Mouse (Mus musculus) cerebellum, adult 11 months (tissue): Measurements from ENCODE around the gene Pikfyve.
A peak's percentile ranks its signal among the peaks of the same experiment; 100 is the strongest.
"Not testable (repeated sequence)": the region's sequence is repeated elsewhere in the genome, so short reads cannot be mapped to it uniquely, and the experiment has no call there.

Experiments used
- DNase-seq: peaks from one replicate; pipeline ENCODE4 v3.0.0; 2022

The Pikfyve gene

DNA sequence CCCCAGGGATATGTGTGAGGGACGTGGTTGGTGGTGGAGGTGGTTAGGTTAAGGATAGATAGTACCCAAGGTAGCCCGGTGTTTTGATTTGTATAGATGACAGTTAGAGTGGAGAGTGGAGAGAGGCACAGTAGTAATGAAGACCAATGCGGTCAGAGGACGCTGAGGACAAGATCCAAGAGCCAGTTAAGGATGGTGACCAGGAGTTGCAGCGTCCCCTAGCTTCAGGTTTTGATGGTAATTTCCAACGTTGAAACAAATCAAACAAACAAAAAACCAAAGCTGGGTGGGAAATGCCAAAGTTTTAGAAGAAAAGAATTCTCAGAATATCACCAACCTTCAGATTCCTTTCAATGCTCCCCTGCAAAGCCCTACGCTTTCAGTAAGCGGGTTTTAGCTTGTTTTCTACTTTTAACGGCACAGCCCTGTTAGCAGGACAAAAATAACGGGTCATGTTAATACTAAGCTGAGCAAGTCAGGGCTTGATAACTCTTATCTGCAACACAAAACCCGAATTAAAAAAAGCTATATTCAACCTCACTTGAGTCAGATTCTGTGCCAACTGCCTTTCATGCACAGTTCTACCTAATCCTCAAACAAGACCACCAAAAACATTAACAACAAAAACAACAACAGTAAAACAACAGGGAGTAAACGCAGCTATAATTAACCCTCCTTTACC lies 818 bp upstream of the Pikfyve start:
- no peak for DNase-seq

DNA sequence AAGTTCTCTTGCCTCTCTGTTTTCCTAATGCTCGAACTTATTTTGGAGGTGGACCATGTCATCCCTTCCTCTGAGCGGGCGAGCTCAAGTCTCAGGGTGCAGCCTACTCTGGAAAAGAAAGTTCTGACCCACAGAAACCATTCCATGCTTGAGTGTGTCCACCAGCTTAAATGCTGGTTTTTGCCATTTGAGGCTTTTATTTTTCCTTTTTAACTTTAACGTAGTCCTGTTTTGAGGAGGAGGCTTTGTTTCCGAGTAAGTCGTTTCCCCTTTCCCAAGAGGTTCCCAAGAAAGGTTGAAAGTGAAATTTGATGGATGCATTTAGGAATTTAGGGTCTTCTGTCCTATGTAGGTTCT lies 569 bp downstream of the Pikfyve start:
- DNase-seq, result no peak

DNA sequence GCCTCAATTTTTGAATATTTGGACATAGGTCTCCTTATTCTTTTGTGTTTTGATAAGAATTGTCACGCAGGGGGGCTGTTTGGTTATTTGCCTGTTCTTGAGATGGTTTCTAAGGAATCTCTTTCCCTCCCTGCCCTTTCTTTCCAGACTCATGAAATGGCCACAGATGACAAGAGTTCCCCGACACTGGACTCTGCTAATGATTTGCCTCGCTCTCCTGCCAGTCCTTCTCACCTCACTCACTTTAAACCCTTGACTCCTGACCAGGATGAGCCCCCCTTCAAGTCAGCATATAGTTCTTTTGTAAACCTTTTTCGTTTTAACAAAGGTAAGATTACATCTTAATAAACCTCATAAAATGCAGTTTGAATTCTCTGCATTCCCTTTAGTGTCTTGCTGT lies 3.7 kb downstream of the Pikfyve start:
- DNase-seq, result no peak

DNA sequence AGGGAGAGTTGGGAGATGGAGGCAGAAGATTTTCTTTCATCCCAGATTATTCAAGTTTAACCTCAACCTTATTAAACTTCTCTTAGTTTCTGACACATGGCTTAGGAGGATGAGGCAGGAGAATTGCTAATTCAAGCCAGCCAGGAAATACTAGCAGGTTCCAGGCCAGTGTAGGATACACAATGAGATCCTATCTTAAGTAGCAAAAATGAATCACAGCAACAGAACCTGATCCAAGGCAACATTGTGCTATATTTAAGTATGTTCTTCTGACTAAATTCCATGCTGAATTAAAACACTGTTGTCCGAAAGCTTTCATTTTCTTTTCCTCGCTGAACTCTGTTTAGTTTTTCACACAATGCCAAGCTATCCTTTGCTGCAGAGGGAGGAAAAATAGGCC lies 6.7 kb downstream of the Pikfyve start:
- no peak for DNase-seq

DNA sequence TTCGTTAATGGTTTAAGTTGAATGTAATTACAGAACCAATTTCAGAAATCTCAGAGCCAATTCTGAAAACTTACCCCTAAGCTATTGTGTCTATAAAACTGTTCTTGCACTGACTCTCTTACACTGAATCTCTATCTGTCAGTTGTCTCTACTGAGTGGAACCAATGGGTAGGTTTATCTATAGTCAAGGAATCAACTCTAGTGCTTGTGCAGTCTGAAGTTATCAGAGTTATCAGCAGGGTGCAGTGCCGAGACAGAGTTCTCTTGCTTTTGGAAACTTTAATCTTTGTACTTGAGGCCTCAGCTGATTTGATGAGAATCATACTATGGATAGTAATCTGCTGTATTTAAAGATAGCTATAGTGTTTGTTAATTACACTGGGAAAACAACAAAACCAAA lies 11.9 kb downstream of the Pikfyve start:
- no peak for DNase-seq

DNA sequence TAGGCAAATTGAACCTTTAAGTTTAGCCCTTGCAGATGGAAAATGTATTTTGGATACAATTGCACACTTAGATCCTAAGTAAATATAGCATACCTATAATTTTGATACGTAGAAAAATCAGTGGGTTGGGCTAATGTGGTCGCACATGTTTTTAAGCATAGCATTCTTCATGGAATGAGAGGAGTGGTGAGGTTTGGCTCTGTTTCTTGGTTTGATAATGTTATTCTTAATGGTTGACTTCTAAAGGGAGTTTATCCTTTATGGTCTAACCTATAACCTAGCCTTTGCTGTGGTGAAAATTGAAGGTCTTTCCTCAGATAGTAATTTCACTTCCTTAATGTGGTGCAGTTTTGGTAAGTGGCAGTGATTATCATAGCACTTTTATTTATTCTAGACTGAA lies 12.4 kb downstream of the Pikfyve start:
- DNase-seq, result no peak

DNA sequence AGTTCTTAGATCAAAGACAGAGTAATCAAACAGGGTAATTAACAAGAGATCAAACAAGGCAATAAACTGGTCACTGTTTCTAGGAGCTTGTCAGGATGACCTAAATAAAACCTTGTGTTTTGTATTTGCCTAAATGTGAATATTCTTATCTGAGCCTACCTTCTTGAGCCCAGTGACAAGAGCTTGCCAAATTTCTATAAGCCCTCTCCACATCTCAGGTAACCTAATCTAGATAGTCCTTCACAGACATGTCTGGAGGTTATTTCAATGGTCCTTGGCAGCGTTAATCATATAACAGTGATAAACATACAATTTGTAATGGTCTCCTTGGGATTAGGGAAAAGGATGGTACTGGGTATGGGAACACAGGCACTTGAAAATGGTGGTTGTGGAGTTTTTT lies 17.8 kb downstream of the Pikfyve start:
- DNase-seq, result no peak

DNA sequence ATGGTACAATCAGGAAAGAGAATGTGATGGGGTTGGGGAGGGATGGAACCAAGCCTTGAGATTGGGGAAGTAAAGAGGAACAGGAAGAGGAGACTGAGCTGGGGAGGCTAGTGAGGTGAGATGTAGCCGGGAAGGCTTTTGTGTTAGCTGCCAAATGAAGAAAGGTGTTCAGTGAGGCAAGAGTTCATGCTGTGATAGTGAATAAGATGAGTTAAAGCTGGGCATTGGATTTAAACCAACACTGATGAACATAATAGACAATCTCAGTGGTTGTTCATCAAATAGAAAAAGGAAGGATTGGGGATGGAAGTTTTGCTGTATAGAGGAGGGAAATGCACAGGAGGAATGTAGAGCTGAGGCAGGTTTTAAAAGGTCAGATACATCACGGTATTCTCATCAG lies 26.7 kb downstream of the Pikfyve start:
- DNase-seq, result no peak

DNA sequence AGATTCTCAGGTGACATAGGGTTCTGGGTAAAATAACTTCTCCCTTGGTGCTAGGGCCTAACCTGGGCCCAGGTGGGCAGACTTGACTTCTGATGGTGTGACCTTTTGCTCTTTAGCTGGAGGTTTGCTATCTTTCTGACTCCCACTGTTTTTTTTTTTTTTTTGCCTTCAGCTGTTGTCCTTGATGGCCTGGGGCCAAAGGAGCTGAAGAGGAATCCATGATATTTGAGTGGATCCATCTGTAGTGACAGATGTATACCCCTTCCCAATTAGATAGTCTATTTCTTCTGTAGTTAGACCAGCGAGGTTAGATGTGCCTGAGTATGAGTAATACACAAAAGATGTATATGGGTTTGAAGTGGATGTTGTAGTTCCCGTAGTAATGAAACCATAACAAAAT lies 31.1 kb downstream of the Pikfyve start:
- no peak for DNase-seq

DNA sequence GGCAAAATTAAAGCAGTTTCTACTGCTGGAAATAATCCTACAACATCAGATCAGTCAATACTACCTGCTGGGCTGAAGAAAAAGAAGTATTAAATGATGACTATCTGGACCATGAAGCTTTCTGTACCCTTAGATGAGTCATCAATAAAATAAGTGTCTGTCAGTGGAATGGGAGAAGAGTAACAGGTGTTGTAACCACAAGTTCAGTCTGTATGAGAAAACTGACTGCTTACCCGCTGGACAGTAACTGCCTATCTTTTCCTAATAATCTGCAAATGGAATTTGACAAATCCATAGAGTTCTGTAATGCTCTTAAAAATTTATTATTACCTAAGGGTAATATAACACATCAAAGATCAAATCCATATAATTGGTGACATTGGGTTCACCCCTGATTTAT lies 31.5 kb downstream of the Pikfyve start:
- DNase-seq, result no peak

DNA sequence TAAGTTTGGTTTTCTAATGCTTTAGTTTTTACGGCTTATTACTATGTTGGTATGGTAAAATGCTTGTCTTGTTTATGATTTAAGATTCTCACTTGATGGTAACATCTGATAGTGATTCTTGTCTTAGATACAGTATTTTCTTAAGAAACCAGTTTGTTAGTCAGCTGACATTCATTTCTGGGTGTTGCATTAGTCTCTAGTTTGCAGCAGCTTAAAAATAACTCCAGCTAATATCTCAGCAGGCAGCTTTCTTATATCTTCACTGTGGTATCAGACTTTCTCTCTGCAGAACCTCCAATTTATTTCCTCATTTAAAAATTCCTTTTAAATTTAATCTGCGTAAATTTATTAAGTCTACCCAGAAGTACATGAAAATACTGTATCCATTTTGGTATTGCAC lies 37.2 kb downstream of the Pikfyve start:
- no peak for DNase-seq

DNA sequence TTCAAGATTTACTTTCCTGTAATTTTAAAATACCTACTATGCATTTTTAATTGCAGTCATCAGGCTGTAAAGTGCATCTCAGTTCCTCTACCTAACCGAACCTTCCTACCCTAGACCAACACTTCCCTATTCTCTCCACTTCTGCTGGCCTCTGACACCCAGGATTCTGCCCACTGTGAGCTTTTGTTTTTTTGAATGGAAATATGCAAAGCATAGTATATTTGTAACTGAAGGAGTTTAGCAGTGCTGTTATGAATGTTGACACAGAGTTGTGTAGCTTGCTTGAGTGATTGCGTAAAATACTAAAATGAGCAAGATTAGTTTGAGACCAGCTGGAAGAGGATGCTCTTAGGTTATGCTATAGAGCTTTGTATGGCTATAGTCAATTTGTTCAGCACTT lies 41.2 kb downstream of the Pikfyve start:
- DNase-seq, result no peak

DNA sequence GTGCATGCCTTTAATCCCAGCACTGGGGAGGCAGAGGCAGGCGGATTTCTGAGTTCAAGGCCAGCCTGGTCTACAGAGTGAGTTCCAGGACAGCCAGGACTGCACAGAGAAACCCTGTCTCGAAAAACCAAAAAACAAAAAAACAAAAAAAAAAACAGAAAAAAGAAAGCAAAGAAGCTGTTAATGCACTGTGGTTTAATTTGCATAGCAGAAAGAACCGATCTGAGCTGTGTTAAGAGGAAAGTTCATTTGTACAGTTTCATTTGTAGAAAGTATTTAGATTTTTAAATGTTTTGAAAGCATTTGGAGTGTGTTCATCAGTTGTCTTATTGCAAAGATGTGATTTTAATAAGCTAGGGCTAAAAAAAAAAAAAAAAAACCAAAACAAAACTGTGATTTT lies 43.3 kb downstream of the Pikfyve start:
- DNase-seq, result not testable (repeated sequence)

DNA sequence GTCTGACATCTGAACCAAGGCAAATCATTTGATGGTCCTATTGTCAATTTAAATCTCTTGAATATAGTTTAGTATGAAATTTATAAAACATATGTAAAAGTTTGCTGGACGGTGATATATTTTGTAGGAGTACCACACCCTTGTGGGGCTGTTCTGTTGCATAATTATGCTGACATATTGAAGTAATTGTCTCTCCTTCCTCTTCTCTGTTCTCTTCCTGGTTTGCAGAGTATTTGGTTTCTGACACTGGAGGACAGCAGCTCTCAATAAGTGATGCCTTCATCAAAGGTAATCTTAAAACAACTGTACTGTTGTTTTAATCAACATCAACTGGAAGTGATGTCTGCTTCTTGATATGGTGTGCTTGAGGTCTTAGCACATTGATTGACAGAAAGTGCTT lies 44.1 kb downstream of the Pikfyve start:
- DNase-seq, result no peak

DNA sequence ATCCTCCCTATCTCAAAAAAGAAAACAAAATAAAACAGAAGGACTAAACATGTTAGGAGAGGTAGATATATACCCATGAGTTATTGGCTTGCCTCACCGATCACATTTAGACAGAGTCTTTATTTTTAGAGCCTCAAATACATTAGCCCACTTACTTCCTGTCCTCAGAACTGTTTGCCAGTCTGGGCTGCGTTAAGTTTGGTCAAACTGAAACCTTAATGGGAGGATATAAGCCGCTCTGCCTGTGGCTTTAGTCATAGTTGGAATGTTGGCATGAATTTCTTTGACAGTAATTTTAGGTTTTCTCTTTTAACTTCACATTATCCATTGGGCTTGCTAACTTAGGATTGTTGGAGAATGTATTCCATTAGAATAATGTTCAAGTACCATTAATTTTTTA lies 51.2 kb downstream of the Pikfyve start:
- no peak for DNase-seq

DNA sequence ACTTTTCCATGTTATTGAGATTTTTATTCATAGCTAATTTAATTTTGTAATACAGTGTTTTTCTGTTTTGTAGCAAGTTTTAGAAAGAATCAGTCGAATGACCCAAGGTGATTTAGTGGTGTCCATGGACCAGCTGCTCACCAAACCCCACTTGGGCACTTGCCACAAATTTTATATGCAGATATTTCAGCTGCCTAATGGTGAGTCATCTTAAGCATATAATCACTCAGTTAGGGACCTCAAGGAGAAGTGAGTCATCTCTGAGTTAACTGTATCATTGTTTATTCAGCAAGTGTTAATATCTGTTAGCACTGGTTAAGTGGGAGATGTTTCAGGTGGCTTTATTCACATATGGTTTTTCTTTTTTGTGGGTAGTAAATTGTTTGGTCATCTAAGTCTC lies 59.2 kb downstream of the Pikfyve start:
- DNase-seq, result no peak

DNA sequence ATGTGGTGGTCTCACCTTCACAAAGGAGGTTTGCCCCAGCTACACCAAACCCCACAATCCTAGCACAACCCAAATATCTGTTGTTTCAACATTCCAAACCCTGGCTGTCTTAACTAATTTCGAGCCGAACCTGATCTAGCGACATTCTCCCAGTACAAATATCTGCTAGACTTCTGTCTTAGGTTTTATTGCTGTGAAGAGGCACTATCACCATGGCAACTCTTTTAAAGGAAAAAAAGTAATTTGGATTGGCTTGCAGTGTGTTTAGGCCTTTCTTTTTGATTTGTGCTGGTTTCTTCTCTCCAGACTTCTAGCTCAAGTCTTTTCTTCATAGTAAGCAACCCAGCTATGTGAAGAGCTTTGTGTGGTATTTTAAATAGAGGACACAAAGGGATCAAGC lies 94.0 kb downstream of the Pikfyve start:
- no peak for DNase-seq

DNA sequence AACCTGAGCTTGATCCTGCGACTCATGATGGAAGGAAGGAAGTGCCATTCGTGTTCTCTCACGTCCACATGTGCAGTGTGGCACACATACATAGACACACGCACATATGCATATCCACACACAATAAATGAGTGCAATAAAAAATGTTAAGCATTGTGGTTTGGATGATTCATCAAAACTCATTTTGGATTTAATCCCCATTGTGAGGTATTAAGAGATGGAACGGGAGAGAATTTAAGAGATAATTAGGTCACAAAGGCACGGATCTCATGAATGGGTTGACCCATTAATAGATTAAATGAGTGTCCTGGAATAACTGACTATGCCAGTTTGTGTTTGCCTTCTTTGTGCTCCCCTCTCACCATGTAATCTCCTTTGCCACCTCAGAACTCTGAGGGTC lies 95.3 kb downstream of the Pikfyve start, which contains the start of gene Pth2r:
Gene Pth2r, plus strand, starts transcription at position 301 of the 400 bp plus-strand sequence.
- no peak for DNase-seq

DNA sequence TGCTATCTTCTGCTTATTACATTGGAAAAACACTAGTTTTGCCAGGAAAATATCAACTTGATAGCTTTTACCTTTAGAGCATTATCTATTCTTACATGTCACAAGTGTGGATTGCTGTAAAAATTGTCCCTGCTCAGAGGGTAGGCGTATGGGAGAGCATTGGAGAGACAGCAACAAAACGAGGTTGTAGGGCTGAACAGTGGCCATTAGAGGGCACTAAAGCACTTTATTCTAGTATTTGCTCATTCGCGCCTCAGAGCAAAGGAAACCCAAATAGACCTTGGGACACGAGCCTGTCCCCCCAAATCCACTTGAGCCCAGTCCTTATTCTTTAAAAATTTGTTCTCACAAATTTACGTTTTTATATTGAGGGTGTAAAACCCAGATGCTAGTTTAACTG lies 96.3 kb downstream of the Pikfyve start:
- DNase-seq, result peak; percentile 38

DNA sequence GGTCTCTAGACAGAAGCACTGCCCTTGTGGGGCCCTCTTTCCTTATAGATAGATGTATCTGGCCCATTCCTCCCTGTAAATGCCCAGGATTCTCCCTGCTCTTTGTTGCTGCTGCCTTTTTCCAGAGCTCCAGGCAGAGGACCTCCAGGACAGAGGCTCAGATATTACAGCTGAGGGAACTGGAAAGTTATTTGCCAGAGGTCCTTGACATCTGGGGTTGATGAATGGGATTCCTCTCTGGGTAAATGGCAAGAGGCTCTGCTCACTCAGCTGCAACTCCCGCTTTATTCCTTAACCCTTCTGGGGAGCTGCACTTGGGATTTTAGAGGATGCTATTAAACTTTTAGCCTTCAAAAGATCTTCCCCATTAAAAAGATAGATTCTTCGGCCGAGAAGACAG lies 122.0 kb downstream of the Pikfyve start:
- no peak for DNase-seq

DNA sequence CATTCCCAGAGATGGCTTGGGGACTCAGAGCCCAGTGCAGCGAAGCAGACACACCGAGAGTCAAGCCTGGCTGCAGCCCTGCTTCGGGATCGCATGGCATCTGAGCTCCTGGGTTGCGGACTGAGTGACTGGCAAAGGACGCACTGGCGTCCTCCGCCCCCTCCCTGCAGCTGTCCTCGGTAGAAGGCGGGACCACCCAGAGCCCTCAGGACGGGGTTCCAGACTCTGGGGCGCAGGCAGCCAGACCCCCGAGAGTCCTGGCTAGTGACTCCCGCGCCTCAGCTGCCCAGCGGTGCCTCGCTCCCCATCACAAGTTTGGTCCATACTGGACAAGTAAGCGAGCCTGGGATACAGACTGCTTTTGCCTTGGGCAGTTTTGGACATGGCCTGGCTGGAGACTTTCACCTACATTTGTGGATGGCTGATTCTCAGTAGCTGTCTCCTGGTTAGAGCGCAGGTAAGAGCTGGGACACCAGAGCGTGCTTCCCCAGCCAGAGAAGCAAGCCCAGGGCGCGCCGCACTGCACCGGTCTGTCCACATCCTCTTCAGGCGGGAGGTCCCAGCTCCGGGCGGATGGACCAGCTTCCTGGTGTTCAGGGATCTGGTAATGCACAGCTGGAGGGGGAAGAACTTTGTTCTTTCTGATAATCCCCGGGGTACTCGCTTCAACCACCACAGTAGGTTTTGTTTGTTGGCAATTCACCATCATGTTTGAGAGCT lies 124.9 kb downstream of the Pikfyve start:
- DNase-seq, result no peak

DNA sequence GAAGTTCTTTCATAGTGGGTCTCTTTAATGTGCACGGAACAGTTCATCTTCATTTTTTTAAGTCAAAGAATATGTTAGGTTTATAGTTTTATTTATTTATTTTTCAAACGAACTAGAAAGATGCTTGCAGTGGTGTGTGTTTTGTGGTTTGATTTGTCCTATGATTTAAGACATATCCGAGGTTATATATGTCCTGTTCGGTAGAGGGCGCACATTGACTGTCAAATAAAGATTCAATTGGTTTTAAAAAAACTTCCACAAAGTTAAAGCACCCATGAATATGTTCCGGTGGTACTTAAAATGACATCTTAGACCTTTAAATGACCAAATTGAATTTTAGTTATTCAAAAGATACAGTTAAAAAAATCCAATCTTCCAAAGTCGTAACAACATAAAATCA lies 125.6 kb downstream of the Pikfyve start:
- DNase-seq, result peak; percentile 31

DNA sequence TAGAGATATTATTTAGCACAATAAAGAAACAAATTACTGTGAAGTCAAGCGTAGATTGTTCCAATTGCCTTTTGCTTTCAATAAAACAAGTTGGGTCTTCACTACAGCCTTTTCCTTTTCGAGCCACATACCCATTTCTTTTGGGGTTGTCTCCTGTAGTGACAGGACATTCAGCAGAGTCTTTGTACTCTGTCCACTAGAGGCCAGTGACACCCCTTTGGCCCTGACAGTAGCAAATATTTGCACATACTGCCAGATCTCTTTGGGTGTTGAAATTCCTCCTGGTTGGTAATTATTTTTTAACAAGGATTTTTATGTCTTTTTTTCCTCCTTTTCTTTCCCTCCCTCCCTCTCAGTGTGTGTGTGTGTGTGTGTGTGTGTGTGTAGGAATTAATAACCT lies 126.4 kb downstream of the Pikfyve start:
- no peak for DNase-seq

DNA sequence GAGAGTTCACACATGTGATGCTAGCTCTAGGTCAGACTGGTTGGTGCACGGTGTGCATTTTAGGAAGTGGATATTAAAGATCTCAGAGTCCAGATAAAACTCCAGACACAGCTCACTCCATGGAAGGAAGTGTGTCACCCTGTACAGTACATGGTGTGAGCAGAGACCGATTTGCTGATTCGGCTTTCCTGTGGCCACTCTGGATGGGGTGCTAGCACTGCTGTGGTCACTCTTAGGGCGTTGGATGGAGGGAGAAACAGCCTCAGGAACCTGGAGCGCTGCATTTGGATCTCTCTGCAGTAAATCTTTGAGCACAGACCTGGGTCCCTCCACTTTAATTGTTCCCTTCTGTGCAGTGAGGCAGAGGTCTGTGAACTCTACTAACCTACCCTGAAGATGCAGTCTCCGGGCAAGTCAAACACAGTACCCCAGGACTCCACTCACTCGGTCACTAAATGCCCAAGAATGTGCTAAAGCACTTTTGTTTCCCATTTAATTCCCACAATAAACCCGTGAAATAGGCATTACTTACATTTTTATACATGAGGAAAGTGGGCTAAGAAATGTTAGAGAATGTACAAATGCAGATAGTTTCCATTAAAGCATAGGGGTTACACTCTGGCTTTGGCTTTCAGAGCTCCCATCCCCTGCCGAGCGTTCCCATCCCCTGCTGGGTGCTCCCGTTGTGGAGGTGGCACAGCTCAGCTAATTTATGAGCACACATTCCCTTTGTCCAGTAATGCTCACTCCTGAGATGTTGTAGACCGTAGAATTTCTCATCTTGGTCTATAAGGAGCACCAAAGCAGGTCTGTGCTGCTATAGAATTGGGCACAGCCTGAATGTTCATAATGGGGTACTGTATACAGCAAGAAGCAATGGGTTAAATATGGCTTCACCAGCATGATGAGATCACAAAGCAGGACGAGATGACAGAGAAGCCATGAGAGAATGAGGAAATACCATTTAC lies 127.9 kb downstream of the Pikfyve start:
- DNase-seq, result no peak
